Mouse (Mus musculus): Measurements from ENCODE around the gene Slc41a3. TPM values are rescaled to one million over a fixed set of nuclear protein-coding genes. Genes with fewer than 3 reads are reported as not detected.

Slc41a3 gene
- polyA plus RNA-seq (2015; fragmentation: Nextera tagmentation; extraction: Ambion mirVana), result 5.8 and 5.9 TPM in 2 replicates

DNA sequence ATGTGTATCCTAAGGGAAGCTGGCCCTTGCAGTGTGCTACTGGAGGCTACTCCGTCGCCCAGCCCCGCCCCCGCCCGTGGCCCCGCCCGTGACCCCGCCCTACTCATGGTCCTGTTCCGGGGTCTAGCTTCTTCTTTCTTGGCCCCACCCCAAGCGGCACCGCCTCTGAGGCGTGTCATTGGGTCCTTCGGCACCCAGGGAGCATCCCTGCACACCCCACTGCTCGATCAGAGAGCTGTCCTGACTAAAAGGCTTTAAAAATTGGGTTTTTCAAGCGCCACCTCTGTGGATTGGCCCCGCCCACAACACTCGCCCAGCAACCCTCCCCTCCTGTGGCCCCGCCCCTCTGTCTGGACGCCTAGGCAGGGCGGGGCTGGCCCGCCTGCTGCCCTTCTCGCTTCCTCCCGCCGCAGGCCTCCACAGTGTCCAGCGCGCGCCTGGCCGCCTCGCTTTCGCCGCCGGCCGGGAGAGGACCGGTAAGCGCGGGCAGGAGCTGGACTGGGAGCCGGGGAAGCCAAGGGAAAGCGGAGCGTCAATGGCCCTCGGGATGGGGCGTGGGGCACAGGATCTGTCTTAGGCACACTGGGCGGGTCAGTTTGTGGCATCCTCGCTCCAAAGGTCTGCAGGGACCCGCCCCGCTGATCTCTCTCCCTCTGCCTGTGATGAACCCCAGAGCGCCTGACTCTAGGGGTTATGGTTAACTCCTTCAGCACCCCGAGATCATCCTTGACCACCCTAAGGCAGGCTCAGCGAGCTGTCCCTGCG is at the start of gene Slc41a3:
TSS of gene Slc41a3 (plus strand) at position 193 of the 765 bp plus-strand sequence.

Small RNAs within 50 kb of the gene (microRNA-seq; reads per million reads assigned to microRNA genes)
- not detected for gene Gm24816

Other genes with a start within 250 kb of the Slc41a3 start
- 4.3 and 4.8 TPM in 2 replicates for gene Zxdc, start 235.2 kb upstream of the Slc41a3 start, polyA plus RNA-seq (2015; fragmentation: Nextera tagmentation; extraction: Ambion mirVana)
- 0.76 TPM in 1 of 2 replicates, not detected in the other for gene Cfap100, start 175.9 kb upstream of the Slc41a3 start, polyA plus RNA-seq (2015; fragmentation: Nextera tagmentation; extraction: Ambion mirVana)
- gene Klf15, start 142.1 kb upstream of the Slc41a3 start, polyA plus RNA-seq (2015; fragmentation: Nextera tagmentation; extraction: Ambion mirVana), result 3.2 and 3.8 TPM in 2 replicates
- gene Aldh1l1, start 118.3 kb upstream of the Slc41a3 start, polyA plus RNA-seq (2015; fragmentation: Nextera tagmentation; extraction: Ambion mirVana), result 5.2 and 6.1 TPM in 2 replicates